Mouse (Mus musculus): ENCODE data around the gene Slc4a3. TPM values are rescaled to one million over a fixed set of nuclear protein-coding genes. Genes with fewer than 3 reads are reported as not detected.

The Slc4a3 gene
- polyA plus RNA-seq, 1 experiment, result 19.9 TPM

- H3K27ac ChIP-seq (ENCODE audit: insufficient read depth, low read length), result no peak overlapping the region
- H3K4me1 ChIP-seq (ENCODE audit: control insufficient read depth, insufficient read depth, low read length), result no peaks in the 10 kb centered on the region
- H3K4me3 ChIP-seq (ENCODE audit: insufficient read depth, low read length), result no peak overlapping the region
- no peak for TF ChIP-seq CTCF (IDR thresholded peaks at IDR 0.05; ENCODE audit: borderline replicate concordance, insufficient read depth, low read length)
- TF ChIP-seq POLR2A (IDR thresholded peaks at IDR 0.05; ENCODE audit: low read depth, low read length), result no peak
Observed at GRCm38 (mm10) chr1:75610553-75610952, 64.5 kb downstream of the Slc4a3 start.

Other genes starting within 250 kb of the Slc4a3 start
- gene Dnpep, start 228.3 kb upstream of the Slc4a3 start, polyA plus RNA-seq (2011; ENCODE audit: insufficient read length, low read depth, missing spikeins), result 79.7 and 96.9 TPM in 2 replicates
- 11.3 and 12.3 TPM in 2 replicates for gene Des, start 185.9 kb upstream of the Slc4a3 start, polyA plus RNA-seq (2011; ENCODE audit: insufficient read length, low read depth, missing spikeins)
- 54.2 and 56.4 TPM in 2 replicates for gene Speg, start 171.0 kb upstream of the Slc4a3 start, polyA plus RNA-seq (2011; ENCODE audit: insufficient read length, low read depth, missing spikeins)
- 70.6 and 77.6 TPM in 2 replicates for gene Gmppa, start 110.3 kb upstream of the Slc4a3 start, polyA plus RNA-seq (2011; ENCODE audit: insufficient read length, low read depth, missing spikeins)
- gene Asic4, start 95.8 kb upstream of the Slc4a3 start, polyA plus RNA-seq (2011; ENCODE audit: insufficient read length, low read depth, missing spikeins), result not detected in 2 replicates
- 68.1 and 82.3 TPM in 2 replicates for gene Chpf, start 67.0 kb upstream of the Slc4a3 start, polyA plus RNA-seq (2011; ENCODE audit: insufficient read length, low read depth, missing spikeins)
- 0.70 and 1.2 TPM in 2 replicates for gene Tmem198, start 66.7 kb upstream of the Slc4a3 start, polyA plus RNA-seq (2011; ENCODE audit: insufficient read length, low read depth, missing spikeins)
- gene Obsl1, start 39.8 kb upstream of the Slc4a3 start, polyA plus RNA-seq (2011; ENCODE audit: insufficient read length, low read depth, missing spikeins), result 34.9 and 40.0 TPM in 2 replicates
- gene Inha, start 39.2 kb upstream of the Slc4a3 start, polyA plus RNA-seq (2011; ENCODE audit: insufficient read length, low read depth, missing spikeins), result 3.5 and 5.5 TPM in 2 replicates
- gene Stk11ip, start 24.7 kb upstream of the Slc4a3 start, polyA plus RNA-seq (2011; ENCODE audit: insufficient read length, low read depth, missing spikeins), result 8.7 and 13.4 TPM in 2 replicates

Measured in embryonic fibroblast, embryonic 13.5 days (primary cell).